Mouse (Mus musculus) cerebellum, postnatal 36 days (tissue): ENCODE data around the gene Tmem213.

Experiments
- DNase-seq, 2 experiments: peaks; one replicate each; pipeline ENCODE4 v3.0.0; 2021 to 2022; ENCODE audit warnings: mixed read lengths in 2 of 2

The Tmem213 gene

DNA sequence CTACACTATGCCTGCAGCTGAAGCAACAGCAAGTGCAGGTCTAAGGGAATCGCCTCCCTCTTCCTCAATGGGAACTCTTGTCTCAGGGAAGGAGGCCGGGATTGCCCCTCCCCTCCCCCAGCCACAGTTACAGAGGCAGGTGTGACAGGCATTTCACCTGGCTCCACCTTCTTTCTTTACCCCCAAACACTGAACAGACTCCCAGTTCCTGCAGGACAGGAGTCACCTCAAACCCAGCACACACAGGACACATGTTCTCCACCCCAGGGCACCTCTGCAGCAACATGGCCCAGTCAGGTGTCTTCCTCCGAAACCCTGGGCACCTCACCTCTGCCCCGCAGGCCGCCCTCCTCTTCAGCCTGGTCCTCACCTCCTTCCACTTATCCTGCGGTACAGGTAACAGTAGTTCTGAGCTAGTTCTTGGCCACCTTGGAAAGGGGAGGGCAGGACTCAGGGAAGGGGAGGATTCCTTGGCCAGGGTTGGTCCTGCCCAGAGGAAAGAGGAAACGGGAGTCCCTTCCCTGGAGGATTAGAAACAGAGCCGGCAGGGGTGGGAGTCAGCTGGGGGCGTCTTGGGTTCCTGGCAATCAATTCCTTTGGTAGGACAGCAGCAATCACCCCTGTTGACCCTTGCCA, at the start of gene Tmem213:
Gene Tmem213, plus strand, starts transcription at position 96 of the 636 bp plus-strand sequence.
- DNase-seq = no peak

- DNase-seq = no peak
Observed at GRCm38 (mm10) chr6:38064621-38065020, 44.4 kb upstream of the Tmem213 start.

DNA sequence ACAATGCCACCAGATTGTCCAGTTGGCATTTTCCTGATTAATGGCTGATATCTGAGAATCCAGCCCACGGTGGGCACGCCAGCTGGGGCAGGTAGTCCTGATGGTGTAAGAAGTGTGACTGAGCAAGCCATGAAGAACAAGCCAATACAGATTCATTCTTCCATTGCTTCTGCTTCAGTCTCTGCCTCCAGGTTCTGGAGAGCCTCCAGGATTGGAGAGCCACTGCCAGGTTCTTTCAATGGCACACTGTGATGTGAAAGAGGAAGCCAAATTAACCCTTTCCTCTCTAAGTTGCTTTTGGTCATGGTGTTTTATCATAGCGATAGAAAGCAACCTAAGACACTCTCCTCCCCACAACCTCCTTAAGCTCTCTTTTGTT, 43.9 kb upstream of the Tmem213 start:
- DNase-seq = peak; percentile 60 to 64

- DNase-seq = peak; percentile 16 to 23
Observed at GRCm38 (mm10) chr6:38065501-38066122, 43.4 kb upstream of the Tmem213 start.

GRCm38 (mm10) chr6:38066215-38066614, 42.8 kb upstream of the Tmem213 start:
- DNase-seq = peak; percentile 54 to 67

DNA sequence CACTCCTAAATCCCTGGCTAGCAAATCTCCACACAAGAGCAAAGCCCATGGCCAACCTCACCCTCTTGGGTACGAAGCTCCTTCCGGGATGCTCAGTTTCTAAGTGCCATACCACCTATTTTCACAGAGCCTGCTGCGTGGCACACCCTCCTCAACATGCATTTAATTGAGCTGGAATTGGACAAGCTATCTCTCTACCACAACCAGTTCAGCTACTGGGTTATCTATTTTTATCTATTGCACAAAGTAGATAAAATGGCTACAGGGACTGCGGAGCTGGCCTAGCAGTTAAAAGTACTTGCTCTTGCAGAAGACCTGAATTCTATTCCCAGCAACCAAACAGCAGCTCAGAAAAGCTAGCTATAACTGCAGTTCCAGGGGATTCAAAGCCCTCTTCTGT, 37.8 kb upstream of the Tmem213 start:
- DNase-seq = no peak

GRCm38 (mm10) chr6:38072137-38072796, 36.8 kb upstream of the Tmem213 start:
- no peak for DNase-seq

GRCm38 (mm10) chr6:38073592-38073991, 35.5 kb upstream of the Tmem213 start:
- DNase-seq = no peak

- no peak for DNase-seq
Observed at GRCm38 (mm10) chr6:38080364-38080763, 28.7 kb upstream of the Tmem213 start.

DNA sequence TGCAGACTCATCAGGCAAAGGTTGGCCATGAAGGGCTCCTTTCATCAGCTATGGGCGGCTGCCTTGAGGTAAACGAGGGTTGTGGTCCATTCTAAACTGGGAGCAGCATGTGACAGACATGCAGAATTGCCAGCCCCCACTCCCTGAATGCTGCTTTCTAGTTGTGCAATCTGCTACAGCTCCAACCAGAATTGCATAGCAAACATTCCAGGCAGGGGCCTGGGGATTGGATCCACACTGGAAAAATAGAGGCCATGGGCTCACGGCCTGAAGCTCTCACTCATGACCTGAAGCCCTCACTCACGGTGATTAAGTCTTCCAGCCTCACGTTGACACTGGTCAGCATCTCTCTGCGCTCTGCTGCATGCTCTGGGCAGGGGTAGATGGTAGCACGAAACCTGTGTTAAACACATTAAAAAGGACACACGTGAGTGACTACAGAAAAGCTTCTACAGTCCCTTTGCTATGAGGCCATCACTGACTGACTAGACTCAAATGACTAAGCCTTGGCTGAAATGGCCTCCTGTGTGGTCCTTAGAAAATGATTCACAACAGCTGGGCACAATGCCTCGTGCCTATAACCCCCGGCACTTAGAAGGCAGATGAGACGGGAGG, 27.2 kb upstream of the Tmem213 start:
- DNase-seq = no peak

DNA sequence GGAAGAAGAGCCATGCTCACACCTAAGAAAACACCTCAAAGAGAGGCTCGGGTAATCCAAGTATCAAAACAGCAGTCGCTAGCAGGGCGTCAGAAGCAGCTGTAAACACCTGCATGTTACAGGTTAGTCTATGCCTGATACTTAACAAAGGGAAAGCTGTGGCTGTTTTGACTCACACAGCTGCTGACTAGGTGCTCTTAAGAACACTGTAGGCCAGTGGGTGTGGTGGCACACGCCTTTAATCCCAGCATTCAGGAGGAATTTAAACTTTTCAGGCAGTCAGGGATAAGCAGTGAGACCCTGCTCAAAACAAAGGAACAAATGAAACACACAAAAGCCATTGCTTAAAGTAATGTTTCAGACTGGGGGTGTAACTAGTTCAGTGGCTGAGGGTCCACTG, 25.9 kb upstream of the Tmem213 start:
- no peak for DNase-seq

DNA sequence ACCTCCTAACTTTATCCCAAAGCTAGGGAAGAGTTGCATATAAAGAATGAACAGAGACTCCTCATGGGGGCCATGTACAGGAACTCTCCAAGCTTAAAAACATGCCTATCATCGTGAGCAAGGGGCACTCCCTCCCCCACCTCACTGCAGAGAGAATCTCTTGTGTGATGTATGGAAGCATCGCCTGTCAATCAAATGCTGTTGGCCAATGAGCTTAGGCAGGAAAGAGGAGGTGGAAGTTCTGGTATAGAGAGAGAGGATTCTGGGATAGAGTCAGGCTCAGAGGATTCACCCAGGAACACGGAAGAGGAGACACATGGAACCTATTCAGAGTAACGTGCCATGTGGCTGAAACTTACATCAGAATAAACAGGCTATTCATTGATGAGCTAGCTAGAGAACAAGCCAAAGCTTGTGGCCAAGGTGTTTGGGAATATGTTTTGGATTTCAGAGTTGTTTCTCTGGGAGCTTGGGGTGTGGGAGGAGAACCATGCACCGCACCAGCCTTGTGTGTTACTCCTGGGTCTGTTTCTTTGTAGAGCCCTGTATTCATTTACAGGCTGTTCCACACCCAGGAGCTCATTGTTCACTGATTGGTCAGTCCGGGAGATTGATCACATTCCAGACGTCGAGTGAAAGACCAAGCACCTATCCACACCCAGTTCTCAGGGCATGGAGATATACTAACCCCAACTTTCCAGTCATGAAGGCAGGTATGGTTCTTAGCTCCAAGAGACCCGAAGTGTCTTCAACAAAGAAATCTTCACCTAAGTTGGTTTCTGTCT, 21.6 kb upstream of the Tmem213 start:
- DNase-seq = no peak

GRCm38 (mm10) chr6:38092539-38092938, 16.5 kb upstream of the Tmem213 start:
- DNase-seq = no peak

GRCm38 (mm10) chr6:38094701-38095100, 14.4 kb upstream of the Tmem213 start:
- DNase-seq = no peak

GRCm38 (mm10) chr6:38096961-38097370, 12.1 kb upstream of the Tmem213 start:
- no peak for DNase-seq

- DNase-seq = no peak
Observed at GRCm38 (mm10) chr6:38102216-38102795, 6.7 kb upstream of the Tmem213 start.

DNA sequence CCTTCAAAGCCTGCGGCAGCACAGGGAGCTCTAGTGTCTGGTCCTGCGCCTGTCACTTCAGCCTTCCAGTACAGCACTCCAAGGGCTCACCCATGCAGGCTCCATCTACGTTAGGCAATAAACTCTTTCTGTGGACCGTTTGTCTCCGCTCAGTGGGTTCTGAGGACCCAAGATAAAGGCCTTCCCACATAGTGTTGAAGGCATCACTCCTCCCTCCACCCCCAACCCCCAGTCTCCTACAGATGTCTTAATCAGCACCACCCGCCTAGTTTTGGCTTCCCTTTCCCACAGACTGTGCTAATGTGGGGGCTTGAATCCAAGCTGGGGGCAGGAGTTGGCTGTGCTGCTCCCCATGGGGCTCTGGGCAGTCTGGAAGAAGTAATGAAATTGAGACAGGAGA, 5.3 kb upstream of the Tmem213 start:
- no peak for DNase-seq

- no peak for DNase-seq
Observed at GRCm38 (mm10) chr6:38105924-38106323, 3.1 kb upstream of the Tmem213 start.

- no peak for DNase-seq
Observed at GRCm38 (mm10) chr6:38108449-38108848, 606 bp upstream of the Tmem213 start.

- DNase-seq = no peak
Observed at GRCm38 (mm10) chr6:38109871-38110270, 816 bp downstream of the Tmem213 start.

GRCm38 (mm10) chr6:38110859-38111258, 1.8 kb downstream of the Tmem213 start:
- DNase-seq = no peak

- DNase-seq = no peak
Observed at GRCm38 (mm10) chr6:38116107-38116770, 7.2 kb downstream of the Tmem213 start.
